Mouse (Mus musculus) stomach, embryonic 16.5 days (tissue): Measurements from ENCODE around the gene Caprin1. TPM values are rescaled to one million over a fixed set of nuclear protein-coding genes. Genes with fewer than 3 reads are reported as not detected.

ENCODE experiments used
- ATAC-seq: fragments of 200-750 bp; cut with Nextera tagmentation; 2 replicates; pipeline ENCODE4 v1.8.0; 2017; ENCODE audit warnings: moderate number of reproducible peaks, moderate TSS enrichment; ENCODE audit not compliant: insufficient read depth, low FRiP score
- H3K27ac ChIP-seq: fragments of 300-500 bp; sonication (generic); 2 replicates; pipeline ENCODE4 v1.5.1; 2014; ENCODE audit warnings: low read length
- H3K27me3 ChIP-seq: fragments of 300-500 bp; sonication (generic); 2 replicates; pipeline ENCODE4 v1.6.1; 2014; ENCODE audit warnings: low read length, control low read depth, mixed read lengths; ENCODE audit not compliant: control insufficient read depth, insufficient read depth
- H3K36me3 ChIP-seq: fragments of 300-500 bp; sonication (generic); 2 replicates; pipeline ENCODE4 v1.6.1; 2014; ENCODE audit warnings: low read length; ENCODE audit not compliant: control insufficient read depth, insufficient read depth
- H3K4me1 ChIP-seq: fragments of 300-500 bp; sonication (generic); 2 replicates; pipeline ENCODE4 v1.6.1; 2014; ENCODE audit warnings: low read length, control low read depth, mixed read lengths; ENCODE audit not compliant: control insufficient read depth, insufficient read depth
- H3K4me2 ChIP-seq: fragments of 300-500 bp; sonication (generic); 2 replicates; pipeline ENCODE4 v1.6.1; 2014; ENCODE audit warnings: low read depth, low read length, mixed read lengths
- H3K4me3 ChIP-seq: fragments of 300-500 bp; sonication (generic); replicated peaks from 2 replicates; pipeline ENCODE4 v1.5.1; 2014; ENCODE audit warnings: mild to moderate bottlenecking, low read length
- H3K9ac ChIP-seq: fragments of 300-500 bp; sonication (generic); 2 replicates; pipeline ENCODE4 v1.6.1; 2014; ENCODE audit warnings: low read length
- H3K9me3 ChIP-seq: fragments of 300-500 bp; sonication (generic); replicated peaks from 2 replicates; pipeline ENCODE4 v1.6.1; 2016; ENCODE audit warnings: low read length, control low read depth; ENCODE audit not compliant: control insufficient read depth
- WGBS: fragments of 180-500 bp; shearing (Covaris S2); extraction: QIAGEN DNeasy Blood & Tissue Kit; methylation state at CpG from one replicate; pipeline ENCODE4 v1.1.7; 2014; 5-methylcytosine and 5-hydroxymethylcytosine counted together
- polyA plus RNA-seq: library from polyadenylated mRNA; unstranded; fragments of >200 nt; fragmentation: Nextera tagmentation; extraction: Ambion mirVana; gene quantifications from 2 replicates; pipeline ENCODE4 v1.2.1, GENCODE M21; 2015

The Caprin1 gene
- polyA plus RNA-seq, 1 experiment from 2014 or later = 223 TPM

DNA sequence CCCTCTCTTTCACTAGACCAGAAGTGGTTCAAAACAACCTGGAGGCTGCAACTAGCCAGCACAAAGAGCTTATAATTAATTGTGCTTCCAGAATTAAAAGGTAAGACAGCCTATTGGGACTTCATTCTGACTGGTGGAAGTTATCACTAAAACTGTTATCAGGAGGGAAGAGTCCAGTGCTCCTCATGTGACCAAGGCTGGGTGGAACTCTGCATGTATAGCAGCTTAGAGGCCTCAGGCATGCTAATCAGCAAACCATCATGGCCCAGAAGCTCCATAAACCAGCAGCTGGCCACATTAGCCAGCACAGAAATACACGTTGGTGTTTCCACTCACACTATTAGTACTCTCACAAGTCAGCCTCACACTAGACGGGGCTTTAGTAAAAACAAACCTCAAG lies 50.7 kb downstream of the Caprin1 start:
- H3K4me2 ChIP-seq = no peak overlapping the region
- H3K27me3 ChIP-seq = no peaks in the 10 kb centered on the region
- H3K4me1 ChIP-seq = no peaks in the 10 kb centered on the region
- no peak overlapping the region for H3K9ac ChIP-seq
- H3K27ac ChIP-seq = no peak overlapping the region
- ATAC-seq = no peak
- WGBS = 88% methylated on average over 2 of the region's 2 CpGs
- H3K4me3 ChIP-seq = no peak overlapping the region
- H3K9me3 ChIP-seq = no peaks in the 10 kb centered on the region
- H3K36me3 ChIP-seq = no peaks in the 10 kb centered on the region

DNA sequence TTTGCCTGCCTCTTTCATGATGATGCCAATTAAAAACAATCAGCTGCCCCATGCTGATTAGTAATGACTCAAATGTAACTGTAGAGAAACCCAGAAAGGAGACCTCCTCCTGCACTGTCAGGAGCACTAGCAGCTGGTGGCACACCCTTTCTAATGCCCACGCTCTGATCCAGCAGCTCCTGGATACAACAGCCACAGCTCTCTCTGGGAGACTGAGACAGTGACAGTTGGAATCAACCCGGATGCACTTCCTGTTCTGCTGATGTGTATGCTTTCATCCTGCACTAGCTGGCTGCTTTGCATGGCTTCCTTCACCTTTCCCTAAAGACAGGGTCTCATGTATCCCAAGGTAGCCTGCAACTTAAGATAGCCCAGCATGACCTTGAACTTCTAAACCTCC lies 51.4 kb downstream of the Caprin1 start:
- Histone ChIP-seq H3K27ac (no peak overlapping the region), H3K9me3 (no peaks in the 10 kb centered on the region), H3K4me3 (no peak overlapping the region), H3K4me1 (no peaks in the 10 kb centered on the region), H3K9ac (no peak overlapping the region), H3K27me3 (no peaks in the 10 kb centered on the region), H3K36me3 (no peaks in the 10 kb centered on the region), H3K4me2 (no peak overlapping the region)
- WGBS = 83% methylated on average over 2 of the region's 2 CpGs
- no peak for ATAC-seq

DNA sequence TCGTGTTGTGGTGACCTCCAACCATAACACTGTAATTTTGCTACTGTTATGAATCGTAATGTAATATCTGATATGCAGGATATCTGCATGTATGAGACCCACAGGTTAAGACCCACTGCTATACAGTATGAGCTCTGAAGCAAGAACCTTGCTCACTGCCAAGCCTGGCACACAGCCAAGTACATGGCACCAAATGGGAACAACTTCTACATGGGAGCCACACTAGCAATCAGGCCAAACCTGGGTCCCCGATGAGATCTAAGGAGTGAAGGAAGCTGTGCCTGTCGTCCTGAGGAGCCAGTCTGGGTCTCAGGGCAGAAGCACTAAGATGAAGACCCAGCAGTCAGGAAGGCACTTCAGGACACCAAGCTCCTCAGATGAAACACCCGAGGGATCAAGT lies 52.0 kb downstream of the Caprin1 start:
- Histone ChIP-seq H3K4me3 (no peak overlapping the region), H3K27me3 (no peaks in the 10 kb centered on the region), H3K9ac (no peak overlapping the region), H3K4me1 (no peaks in the 10 kb centered on the region), H3K9me3 (no peaks in the 10 kb centered on the region), H3K4me2 (no peak overlapping the region), H3K27ac (no peak overlapping the region), H3K36me3 (no peaks in the 10 kb centered on the region)
- WGBS = 90% methylated on average over 5 of the region's 5 CpGs
- ATAC-seq = no peak

DNA sequence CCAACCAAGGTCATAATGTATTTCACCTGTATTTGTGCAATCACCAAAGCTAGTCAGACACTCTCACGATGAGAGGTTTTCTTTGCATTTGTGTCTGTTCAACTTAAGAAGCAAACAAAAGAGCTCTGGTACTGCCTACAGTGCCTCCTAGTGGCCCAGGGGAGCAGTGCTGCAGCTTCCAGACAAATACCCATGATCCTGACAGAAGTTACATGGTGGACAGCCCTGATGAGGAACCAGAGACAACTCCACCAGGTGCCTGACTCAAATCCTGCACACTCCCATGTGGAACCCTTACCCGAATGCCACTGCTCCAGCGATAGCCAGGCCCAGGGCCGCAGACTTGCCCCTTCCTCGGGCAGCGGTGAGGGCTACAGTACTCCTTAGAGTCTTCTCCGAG lies 53.5 kb downstream of the Caprin1 start:
- no peak for ATAC-seq
- no peaks in the 10 kb centered on the region for H3K27me3 ChIP-seq
- WGBS = 81% methylated on average over 7 of the region's 7 CpGs
- H3K4me3 ChIP-seq = no peak overlapping the region
- H3K9ac ChIP-seq = no peak overlapping the region
- no peak overlapping the region for H3K4me2 ChIP-seq
- H3K9me3 ChIP-seq = no peaks in the 10 kb centered on the region
- H3K4me1 ChIP-seq = no peaks in the 10 kb centered on the region
- no peak overlapping the region for H3K27ac ChIP-seq
- H3K36me3 ChIP-seq = 0 out of 2 replicates have a peak, but pooled peaks cover 6% of the 10 kb centered on the region

DNA sequence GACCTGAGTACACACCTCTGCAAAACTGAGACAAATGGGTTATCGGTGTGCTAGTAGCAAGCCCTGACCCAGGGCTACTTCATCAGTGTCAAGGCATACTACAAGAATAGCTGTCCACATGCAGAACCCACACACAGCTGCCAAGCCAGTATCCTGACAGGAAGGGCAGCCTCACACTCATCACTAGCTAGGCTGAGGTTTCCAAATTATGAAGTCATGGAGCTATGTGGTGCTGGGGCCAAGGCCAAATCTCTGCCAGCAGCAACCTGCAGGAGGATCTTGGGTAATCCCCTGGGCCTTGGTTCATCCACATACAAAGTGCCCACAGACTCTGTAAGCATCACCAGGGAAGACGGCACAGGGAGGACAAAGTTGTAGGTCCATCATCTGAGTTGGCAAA lies 53.9 kb downstream of the Caprin1 start:
- Histone ChIP-seq H3K27ac (no peak overlapping the region), H3K9ac (no peak overlapping the region), H3K27me3 (no peaks in the 10 kb centered on the region), H3K4me2 (no peak overlapping the region), H3K9me3 (no peaks in the 10 kb centered on the region), H3K36me3 (0 out of 2 replicates have a peak, but pooled peaks cover 6% of the 10 kb centered on the region), H3K4me1 (no peaks in the 10 kb centered on the region), H3K4me3 (no peak overlapping the region)
- WGBS = 87% methylated on average over 2 of the region's 2 CpGs
- ATAC-seq = no peak

DNA sequence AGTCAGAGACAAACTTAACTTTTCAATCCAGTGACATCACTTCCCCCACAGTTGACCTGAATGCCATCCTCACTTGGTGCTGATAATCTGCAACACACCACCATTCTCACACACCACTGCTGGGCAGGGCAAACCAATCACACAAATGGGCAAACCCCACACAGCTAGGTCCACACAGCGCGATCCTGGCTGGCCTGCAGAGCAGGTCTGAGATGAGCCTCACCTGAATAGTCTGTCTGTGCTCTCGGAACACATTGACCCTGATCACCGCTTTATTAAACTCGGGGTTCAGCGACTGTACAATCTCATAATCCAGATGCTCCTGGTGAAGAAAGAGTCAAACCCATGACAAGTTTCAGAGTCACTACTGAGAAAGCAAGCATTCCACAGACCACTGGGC lies 54.6 kb downstream of the Caprin1 start:
- Histone ChIP-seq H3K27me3 (no peaks in the 10 kb centered on the region), H3K36me3 (0 out of 2 replicates have a peak, but pooled peaks cover 6% of the 10 kb centered on the region), H3K9ac (no peak overlapping the region), H3K4me2 (no peak overlapping the region), H3K27ac (no peak overlapping the region), H3K4me1 (no peaks in the 10 kb centered on the region), H3K4me3 (no peak overlapping the region), H3K9me3 (no peaks in the 10 kb centered on the region)
- WGBS = 95% methylated on average over 6 of the region's 6 CpGs
- no peak for ATAC-seq

DNA sequence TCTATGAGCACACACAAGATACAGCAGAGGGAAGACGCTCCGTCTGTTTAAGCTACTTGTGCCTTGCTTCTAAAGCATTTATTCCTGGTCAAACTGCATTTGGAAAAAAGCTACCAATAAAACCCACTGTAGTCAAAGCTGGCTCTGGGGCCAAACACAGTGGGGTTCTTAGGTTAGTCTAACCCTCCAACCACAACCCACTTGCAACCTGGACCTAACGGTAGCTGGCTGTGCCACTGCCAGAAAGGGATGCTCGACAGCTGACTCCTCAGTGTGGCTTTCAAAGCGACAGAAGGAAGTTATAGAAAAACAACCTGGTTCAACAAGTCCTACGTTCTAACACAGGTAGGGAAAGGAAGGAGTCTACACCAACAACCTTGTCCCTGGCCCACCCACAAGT lies 66.0 kb downstream of the Caprin1 start:
- no peaks in the 10 kb centered on the region for H3K4me1 ChIP-seq
- H3K4me2 ChIP-seq = no peak overlapping the region
- H3K9me3 ChIP-seq = no peaks in the 10 kb centered on the region
- ATAC-seq = no peak
- H3K27me3 ChIP-seq = no peaks in the 10 kb centered on the region
- peaks cover 15% of the 10 kb centered on the region for H3K36me3 ChIP-seq
- H3K9ac ChIP-seq = no peak overlapping the region
- no peak overlapping the region for H3K4me3 ChIP-seq
- WGBS = 88% methylated on average over 6 of the region's 6 CpGs
- H3K27ac ChIP-seq = no peak overlapping the region

DNA sequence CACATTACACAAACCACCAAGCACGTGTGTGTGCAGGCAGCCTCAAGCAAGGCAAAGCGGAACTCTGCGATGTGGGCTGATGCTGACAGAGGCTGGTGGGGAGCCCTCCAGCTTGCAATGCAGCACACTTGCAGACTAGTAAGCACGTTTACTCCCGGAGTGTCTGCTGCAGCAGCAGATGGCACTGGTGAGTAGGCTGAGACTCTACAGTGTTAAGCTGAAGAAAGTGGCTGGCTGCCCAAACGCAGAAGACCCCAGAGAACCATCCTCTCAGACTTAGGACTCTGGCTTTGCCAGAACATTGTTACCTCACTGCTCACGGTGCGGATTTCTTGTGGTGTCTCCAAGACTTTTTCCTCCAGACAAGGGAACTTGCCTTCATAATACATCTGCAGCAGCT lies 66.5 kb downstream of the Caprin1 start:
- Histone ChIP-seq H3K9me3 (no peaks in the 10 kb centered on the region), H3K27me3 (no peaks in the 10 kb centered on the region), H3K27ac (no peak overlapping the region), H3K4me2 (no peak overlapping the region), H3K4me3 (no peak overlapping the region), H3K9ac (no peak overlapping the region), H3K36me3 (peaks cover 15% of the 10 kb centered on the region), H3K4me1 (no peaks in the 10 kb centered on the region)
- 84% methylated on average over 8 of the region's 8 CpGs for WGBS
- no peak for ATAC-seq

DNA sequence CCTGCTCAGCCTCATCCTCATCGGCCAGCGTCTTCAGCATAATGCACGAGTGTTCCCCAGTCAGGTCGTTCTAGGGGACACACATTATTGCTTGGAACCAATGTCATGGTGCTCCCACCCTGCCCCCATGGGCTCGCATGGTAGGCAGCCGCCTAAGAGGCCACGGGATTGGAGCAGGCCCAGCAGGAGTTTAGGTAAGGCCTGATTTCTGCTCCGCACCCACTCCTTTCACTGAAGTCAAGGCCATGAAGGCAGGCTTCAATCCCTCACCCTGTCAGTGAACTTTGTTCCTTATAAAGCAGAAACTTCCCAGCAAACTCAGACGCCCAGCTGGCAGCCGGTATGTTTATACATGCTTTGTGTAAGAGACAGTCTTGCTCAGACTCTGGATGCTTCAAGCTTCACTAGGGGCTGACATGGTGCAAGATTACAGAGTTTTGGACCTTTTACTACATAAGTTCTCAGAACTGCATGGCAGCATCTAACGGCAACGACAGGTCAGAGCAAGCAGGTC lies 69.4 kb downstream of the Caprin1 start:
- 68% methylated on average over 12 of the region's 12 CpGs for WGBS
- H3K36me3 ChIP-seq = peaks cover 13% of the 10 kb centered on the region
- ATAC-seq = no peak; the same call in 1 of the 2 replicates
- 0 out of 2 replicates have a peak overlapping the region, but pooled peaks have one; percentile 4 for H3K27ac ChIP-seq
- no peak overlapping the region for H3K4me2 ChIP-seq
- no peaks in the 10 kb centered on the region for H3K27me3 ChIP-seq
- no peak overlapping the region for H3K9ac ChIP-seq
- no peak overlapping the region for H3K4me3 ChIP-seq
- no peaks in the 10 kb centered on the region for H3K4me1 ChIP-seq
- no peaks in the 10 kb centered on the region for H3K9me3 ChIP-seq

DNA sequence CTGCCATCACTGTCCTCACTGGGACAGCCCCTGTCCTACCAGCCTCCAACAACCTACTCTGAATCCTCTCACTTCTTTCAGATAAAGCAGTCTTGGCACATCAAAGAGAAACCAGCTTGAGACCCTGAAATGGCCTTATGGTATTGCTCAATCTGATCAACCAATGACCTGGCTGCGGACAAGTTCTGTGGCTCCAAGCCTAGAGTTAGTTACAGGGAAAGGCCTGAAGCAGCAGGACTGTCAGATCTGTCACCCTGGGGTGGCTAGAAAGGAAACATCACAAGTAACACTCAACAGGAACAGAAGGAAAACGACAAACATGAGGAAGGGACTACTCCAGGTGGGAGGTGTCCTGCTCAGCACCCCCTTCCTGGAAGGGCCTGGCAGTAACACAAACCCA lies 72.9 kb downstream of the Caprin1 start:
- Histone ChIP-seq H3K4me2 (no peak overlapping the region), H3K27ac (no peak overlapping the region), H3K27me3 (no peaks in the 10 kb centered on the region), H3K4me1 (no peaks in the 10 kb centered on the region), H3K36me3 (peaks cover 14% of the 10 kb centered on the region), H3K9me3 (no peaks in the 10 kb centered on the region), H3K9ac (no peak overlapping the region), H3K4me3 (no peak overlapping the region)
- 82% methylated on average over 2 of the region's 2 CpGs for WGBS
- no peak for ATAC-seq
